Mouse (Mus musculus): ENCODE data around the gene Olfr538.
"Not testable (repeated sequence)": the region's sequence is repeated elsewhere in the genome, so short reads cannot be mapped to it uniquely, and the experiment has no call there.

The Olfr538 gene

GRCm38 (mm10) chr7:140567586-140567985 lies at the start of gene Olfr538:
Olfr538 (plus strand) TSS chr7:140567886.
- no peak for DNase-seq (ENCODE audit: low spot score)

- no peak for DNase-seq (ENCODE audit: low spot score)
Measured at GRCm38 (mm10) chr7:140539746-140540145, 27.9 kb upstream of the Olfr538 start.

- DNase-seq (ENCODE audit: low spot score), result not testable (repeated sequence)
Measured at GRCm38 (mm10) chr7:140600969-140601368, 33.3 kb downstream of the Olfr538 start, which contains the start of gene Olfr46. Olfr46 (plus strand) TSS chr7:140601269.

All from testis, postnatal 10 days (tissue).